Comparison of ENCODE assay signal across 8 mouse cellular contexts in genomic region chr1:90051347-90051746, GRCm38 (mm10). TPM values are rescaled to one million over a fixed set of nuclear protein-coding genes. Genes with fewer than 3 reads are reported as not detected.
DNase-seq lines count a peak whose midpoint lies in the region; ATAC-seq lines count a peak whose summit lies in the region.

No protein-coding gene starts in this region.

- H3K27ac ChIP-seq in liver, embryonic 13.5 days, result no peak overlapping the region

- peaks cover 9% of the 10 kb centered on the region for H3K27me3 ChIP-seq in liver, embryonic 13.5 days

- 14% methylated on average over 5 of the region's 5 CpGs for WGBS in liver, embryonic 13.5 days (ENCODE audit: insufficient replicate concordance)

- no peak overlapping the region for H3K4me2 ChIP-seq in liver, embryonic 13.5 days

- no peaks in the 10 kb centered on the region for H3K9me3 ChIP-seq in liver, embryonic 13.5 days (replicated peaks)

- ATAC-seq in liver, embryonic 13.5 days (ENCODE audit: low read depth), result no peak

- H3K4me3 ChIP-seq in liver, embryonic 13.5 days (replicated peaks), result no peak overlapping the region

- H3K36me3 ChIP-seq in liver, embryonic 13.5 days, result no peaks in the 10 kb centered on the region

- DNase-seq in adrenal gland, adult (ENCODE audit: inconsistent age in 2 of 2, low spot score in 1 of 2), result peak; percentile 53 to 85
- DNase-seq in adrenal gland, postnatal 4 days (ENCODE audit: low spot score in 2 of 2), result no peak
- peak; percentile 19 for DNase-seq in thymus, postnatal 14 days
- DNase-seq in thymus, postnatal 36 days, result no peak
- DNase-seq in embryo, embryonic 10.5 days (ENCODE audit: low spot score), result peak; percentile 86
- DNase-seq in hindlimb bud, embryonic 11.5 days (ENCODE audit: extremely low spot score, low read depth, low spot score), result peak; percentile 81
- peak; percentile 5 for DNase-seq in liver, embryonic 13.5 days
- peak; percentile 28 for DNase-seq in right cerebral cortex, postnatal 25 days

- no peaks in the 10 kb centered on the region for H3K4me1 ChIP-seq in liver, embryonic 13.5 days (replicated peaks)

- no peak overlapping the region for H3K9ac ChIP-seq in liver, embryonic 13.5 days

RNA-seq across cellular contexts. Expression of gene Asb18, which starts 36.9 kb away (rescaled TPM):
- total RNA-seq in adrenal gland, postnatal 4 days (2021), result under 1 TPM in 1 of 2 experiments, not detected in 1; 0.28 TPM
- not detected in 2 replicates for polyA plus RNA-seq in liver, embryonic 13.5 days (2015; fragmentation: Nextera tagmentation; extraction: Ambion mirVana)

Comparison
In these comparisons a context has a peak if more than half of its experiments do, and no peak if none do; other contexts are left out.
1. DNase-seq: peak in adrenal gland, adult (2 of 2), thymus, postnatal 14 days (single experiment), embryo, embryonic 10.5 days (single experiment), hindlimb bud, embryonic 11.5 days (single experiment), liver, embryonic 13.5 days (single experiment) and right cerebral cortex, postnatal 25 days (single experiment); none in adrenal gland, postnatal 4 days (0 of 2) and thymus, postnatal 36 days (0 of 2).